ENCODE assay signal across 26 mouse cellular contexts in the genomic region with DNA sequence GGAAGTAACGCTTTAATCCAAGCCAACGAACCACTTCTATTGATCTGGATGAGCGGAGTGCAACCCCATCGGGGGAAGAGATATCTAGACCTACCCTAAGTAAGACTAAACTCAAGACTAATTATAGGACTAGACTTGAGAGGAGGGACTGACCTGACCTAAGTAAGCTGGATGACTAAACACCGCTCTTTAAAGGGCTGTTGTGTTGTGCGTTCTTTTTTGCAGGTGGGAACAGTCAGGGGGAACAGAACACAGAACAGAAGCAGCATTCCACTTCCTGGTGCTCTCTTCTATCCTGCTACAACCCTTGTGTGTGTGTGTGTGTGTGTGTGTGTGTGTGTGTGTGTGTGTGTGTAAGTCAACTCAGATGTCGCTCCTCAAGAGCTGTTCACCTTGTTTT. TPM values are rescaled to one million over a fixed set of nuclear protein-coding genes. Genes with fewer than 3 reads are reported as not detected.
DNase-seq lines count a peak whose midpoint lies in the region; ATAC-seq and TF ChIP-seq lines count a peak whose summit lies in the region.
"Had no signal": no experiment of that assay in that cellular context is flagged by ENCODE, and none has a peak within 500 bp of the region (broad histone marks: within the 10 kb centered on the region; RNA-seq: fewer than 3 reads in every experiment).

No protein-coding gene starts in this region.

- no peak for TF ChIP-seq EP300 in liver, postnatal 0 days (IDR thresholded peaks at IDR 0.05; ENCODE audit: low read depth)

- DNase-seq in liver, postnatal 0 days = no peak
- DNase-seq in liver, embryonic 11.5 days (ENCODE audit: low spot score) = no peak
- DNase-seq in thymus, adult 2 months = no peak
- DNase-seq in thymus, postnatal 36 days = no peak
- peak; percentile 33 to 37 for DNase-seq in B cell, adult 2 months
- DNase-seq in testis, postnatal 14 days (ENCODE audit: low spot score) = no peak
- DNase-seq: adrenal gland, adult 8-10 months; adrenal gland, postnatal 25 days; cerebellum, adult 18-20 months; cerebellum, adult 9-10 months; cerebellum, postnatal 14 days; forebrain, postnatal 0 days; gastrocnemius, adult 2 months; gastrocnemius, postnatal 14 days; heart, adult 2 months had no signal

- TF ChIP-seq POLR2A in thymus, adult 2 months (IDR thresholded peaks at IDR 0.05; ENCODE audit: control insufficient read depth, extremely low read depth, insufficient read depth, low read length, poor library complexity) = no peak
- no peak for TF ChIP-seq POLR2A in bone marrow, adult 2 months (IDR thresholded peaks at IDR 0.05; ENCODE audit: borderline replicate concordance, control insufficient read depth, low read depth, low read length)

- WGBS in liver, postnatal 0 days (ENCODE audit: insufficient replicate concordance) = 56% methylated on average over 7 of the region's 7 CpGs
- 67% methylated on average over 7 of the region's 7 CpGs for WGBS in liver, embryonic 11.5 days
- 67% methylated on average over 7 of the region's 7 CpGs for WGBS in thymus, adult 2 months
- WGBS in bone marrow, adult 2 months = 72% methylated on average over 7 of the region's 7 CpGs
- WGBS in midbrain, embryonic 16.5 days = 73% methylated on average over 7 of the region's 7 CpGs

- no peaks in the 10 kb centered on the region for H3K9me3 ChIP-seq in liver, postnatal 0 days (ENCODE audit: low read length)
- H3K9me3 ChIP-seq in liver, embryonic 11.5 days (ENCODE audit: control insufficient read depth, low read length) = no peaks in the 10 kb centered on the region
- no peaks in the 10 kb centered on the region for H3K9me3 ChIP-seq in midbrain, embryonic 16.5 days (replicated peaks; ENCODE audit: control insufficient read depth, low read length, poor library complexity, severe bottlenecking)
- H3K9me3 ChIP-seq: hindbrain, embryonic 12.5 days; hindbrain, embryonic 15.5 days had no signal

- no peaks in the 10 kb centered on the region for H3K27me3 ChIP-seq in liver, postnatal 0 days (ENCODE audit: insufficient read depth, low read length)
- H3K27me3 ChIP-seq in liver, embryonic 11.5 days (replicated peaks; ENCODE audit: control insufficient read depth, insufficient read depth, low read length) = no peaks in the 10 kb centered on the region; the same call in 1 of the 2 replicates
- H3K27me3 ChIP-seq in thymus, adult 2 months (ENCODE audit: control insufficient read depth, insufficient read depth, low read length) = no peaks in the 10 kb centered on the region
- H3K27me3 ChIP-seq in midbrain, embryonic 16.5 days (ENCODE audit: control insufficient read depth, insufficient read depth, low read depth, low read length) = no peaks in the 10 kb centered on the region
- H3K27me3 ChIP-seq: hindbrain, embryonic 15.5 days had no signal

- H3K4me3 ChIP-seq in liver, postnatal 0 days (ENCODE audit: low read depth, low read length) = no peak overlapping the region
- no peak overlapping the region for H3K4me3 ChIP-seq in liver, embryonic 11.5 days (ENCODE audit: low read depth, low read length)
- H3K4me3 ChIP-seq in thymus, adult 2 months (ENCODE audit: control insufficient read depth, insufficient read depth, low read length) = no peak overlapping the region
- no peak overlapping the region for H3K4me3 ChIP-seq in bone marrow, adult 2 months (replicated peaks; ENCODE audit: control insufficient read depth, low read depth, low read length)
- no peak overlapping the region for H3K4me3 ChIP-seq in midbrain, embryonic 16.5 days (ENCODE audit: low read depth, low read length)
- H3K4me3 ChIP-seq: gastrocnemius, adult 2 months; heart, adult 2 months; hindbrain, embryonic 12.5 days; hindbrain, embryonic 15.5 days had no signal

- TF ChIP-seq CTCF in liver, postnatal 0 days (IDR thresholded peaks at IDR 0.05; ENCODE audit: low read depth) = no peak
- no peak for TF ChIP-seq CTCF in thymus, adult 2 months (IDR thresholded peaks at IDR 0.05; ENCODE audit: borderline replicate concordance, control insufficient read depth, extremely low read depth, insufficient read depth, low read length, poor library complexity)
- TF ChIP-seq CTCF in bone marrow, adult 2 months (IDR thresholded peaks at IDR 0.05; ENCODE audit: control insufficient read depth, insufficient read depth, low read length) = no peak

- H3K27ac ChIP-seq in liver, postnatal 0 days (ENCODE audit: low read depth) = peak overlapping the region; percentile 76; the same call in 1 of the 2 replicates
- no peak overlapping the region for H3K27ac ChIP-seq in liver, embryonic 11.5 days (ENCODE audit: low read depth, low read length)
- peak overlapping the region; percentile 82 for H3K27ac ChIP-seq in thymus, adult 2 months (ENCODE audit: control insufficient read depth, insufficient read depth, low read length)
- peak overlapping the region; percentile 88 for H3K27ac ChIP-seq in bone marrow, adult 2 months (ENCODE audit: control insufficient read depth, insufficient read depth, low read depth, low read length, poor library complexity)
- H3K27ac ChIP-seq in midbrain, embryonic 16.5 days (ENCODE audit: low read length) = no peak overlapping the region
- H3K27ac ChIP-seq: gastrocnemius, adult 2 months; heart, adult 2 months; hindbrain, embryonic 12.5 days; hindbrain, embryonic 15.5 days had no signal

- ATAC-seq in liver, postnatal 0 days = peak; percentile 25; the same call in 1 of the 2 replicates
- ATAC-seq in liver, embryonic 11.5 days (replicated peaks; ENCODE audit: low FRiP score) = no peak
- no peak for ATAC-seq in midbrain, embryonic 16.5 days
- ATAC-seq: activated CD4-positive, CD25-positive, alpha-beta regulatory T cell, adult 4 months; CD4-positive, CD25-positive, alpha-beta regulatory T cell, adult 4 months; forebrain, embryonic 14.5 days; forebrain, postnatal 0 days had no signal

- H3K36me3 ChIP-seq in liver, postnatal 0 days (replicated peaks; ENCODE audit: insufficient read depth, low read length) = no peaks in the 10 kb centered on the region
- no peaks in the 10 kb centered on the region for H3K36me3 ChIP-seq in liver, embryonic 11.5 days (ENCODE audit: control insufficient read depth, insufficient read depth, low read length)
- H3K36me3 ChIP-seq in thymus, adult 2 months (ENCODE audit: control insufficient read depth, insufficient read depth, low read length) = peaks cover 23% of the 10 kb centered on the region
- no peaks in the 10 kb centered on the region for H3K36me3 ChIP-seq in midbrain, embryonic 16.5 days (ENCODE audit: control insufficient read depth, insufficient read depth, low read length)
- H3K36me3 ChIP-seq: hindbrain, embryonic 12.5 days; hindbrain, embryonic 15.5 days had no signal

- H3K4me1 ChIP-seq in liver, postnatal 0 days (ENCODE audit: insufficient read depth) = peaks cover 2% of the 10 kb centered on the region; the same call in 1 of the 2 replicates
- H3K4me1 ChIP-seq in liver, embryonic 11.5 days (replicated peaks; ENCODE audit: control insufficient read depth, insufficient read depth, low read length) = no peaks in the 10 kb centered on the region
- H3K4me1 ChIP-seq in thymus, adult 2 months (replicated peaks; ENCODE audit: control insufficient read depth, insufficient read depth, low read length) = peaks cover 58% of the 10 kb centered on the region
- H3K4me1 ChIP-seq in bone marrow, adult 2 months (ENCODE audit: control insufficient read depth, insufficient read depth, low read length) = peaks cover 1% of the 10 kb centered on the region; the same call in 1 of the 2 replicates
- no peaks in the 10 kb centered on the region for H3K4me1 ChIP-seq in midbrain, embryonic 16.5 days (ENCODE audit: control insufficient read depth, insufficient read depth, low read length)

- H3K4me2 ChIP-seq in liver, postnatal 0 days (ENCODE audit: low read depth, low read length) = no peak overlapping the region
- H3K4me2 ChIP-seq in liver, embryonic 11.5 days = no peak overlapping the region
- H3K4me2 ChIP-seq in midbrain, embryonic 16.5 days (ENCODE audit: low read length) = no peak overlapping the region
- H3K4me2 ChIP-seq: heart, embryonic 11.5 days; hindbrain, embryonic 12.5 days; hindbrain, embryonic 15.5 days had no signal

- no peak overlapping the region for H3K9ac ChIP-seq in liver, postnatal 0 days (replicated peaks)
- H3K9ac ChIP-seq in liver, embryonic 11.5 days (ENCODE audit: low read depth, low read length) = no peak overlapping the region
- H3K9ac ChIP-seq in midbrain, embryonic 16.5 days (ENCODE audit: low read depth, low read length) = no peak overlapping the region
- H3K9ac ChIP-seq: forebrain, postnatal 0 days; hindbrain, embryonic 12.5 days; hindbrain, embryonic 15.5 days had no signal

RNA-seq across cellular contexts. Expression of a gene that starts 45.4 kb away (rescaled TPM):
- 31.4 and 37.2 TPM in 2 replicates for polyA plus RNA-seq in liver, postnatal 0 days (2015; fragmentation: Nextera tagmentation; extraction: Ambion mirVana)
- 33.2 and 34.1 TPM in 2 replicates for polyA plus RNA-seq in liver, embryonic 11.5 days (2014; fragmentation: Nextera tagmentation; extraction: Ambion mirVana)
- polyA plus RNA-seq in thymus, adult 2 months (2012; rRNA removed) = 6.7 and 6.8 TPM in 2 replicates
- 0.85 TPM in 1 of 2 replicates, not detected in the other for polyA plus RNA-seq in bone marrow, adult 2 months (2011; ENCODE audit: insufficient read depth, insufficient read length, low replicate concordance, missing spikeins)
- 0.42 and 0.82 TPM in 2 replicates for polyA plus RNA-seq in midbrain, embryonic 16.5 days (2015; fragmentation: Nextera tagmentation; extraction: Ambion mirVana)
- polyA plus RNA-seq: C2C12 had no signal

RNA-seq across cellular contexts. Expression of a gene that starts 52.8 kb away (rescaled TPM):
- polyA plus RNA-seq in liver, postnatal 0 days (2015; fragmentation: Nextera tagmentation; extraction: Ambion mirVana) = 83.8 and 89.4 TPM in 2 replicates
- 99.4 and 100 TPM in 2 replicates for polyA plus RNA-seq in liver, embryonic 11.5 days (2014; fragmentation: Nextera tagmentation; extraction: Ambion mirVana)
- polyA plus RNA-seq in thymus, adult 2 months (2012; rRNA removed) = 70.5 and 96.7 TPM in 2 replicates
- polyA plus RNA-seq in bone marrow, adult 2 months (2011; ENCODE audit: insufficient read depth, insufficient read length, low replicate concordance, missing spikeins) = 25.3 and 33.9 TPM in 2 replicates
- 252 TPM in 2 replicates for polyA plus RNA-seq in midbrain, embryonic 16.5 days (2015; fragmentation: Nextera tagmentation; extraction: Ambion mirVana)

RNA-seq across cellular contexts. Expression of a gene that starts 54.3 kb away (rescaled TPM):
- 1.2 and 1.3 TPM in 2 replicates for polyA plus RNA-seq in liver, postnatal 0 days (2015; fragmentation: Nextera tagmentation; extraction: Ambion mirVana)
- 0.04 and 0.32 TPM in 2 replicates for polyA plus RNA-seq in liver, embryonic 11.5 days (2014; fragmentation: Nextera tagmentation; extraction: Ambion mirVana)
- 143 and 183 TPM in 2 replicates for polyA plus RNA-seq in thymus, adult 2 months (2012; rRNA removed)
- polyA plus RNA-seq in bone marrow, adult 2 months (2011; ENCODE audit: insufficient read depth, insufficient read length, low replicate concordance, missing spikeins) = 13.3 and 41.7 TPM in 2 replicates
- polyA plus RNA-seq in midbrain, embryonic 16.5 days (2015; fragmentation: Nextera tagmentation; extraction: Ambion mirVana) = not detected in 2 replicates
- polyA plus RNA-seq: C2C12; forebrain, embryonic 14.5 days; heart, embryonic 14.5 days; hindbrain, embryonic 12.5 days; hindbrain, embryonic 15.5 days had no signal

RNA-seq across cellular contexts. Expression of a gene that starts 59.3 kb away (rescaled TPM):
- polyA plus RNA-seq in liver, postnatal 0 days (2015; fragmentation: Nextera tagmentation; extraction: Ambion mirVana) = 0.65 and 1.1 TPM in 2 replicates
- polyA plus RNA-seq in liver, embryonic 11.5 days (2014; fragmentation: Nextera tagmentation; extraction: Ambion mirVana) = 0.40 and 0.42 TPM in 2 replicates
- 1.1 and 1.2 TPM in 2 replicates for polyA plus RNA-seq in thymus, adult 2 months (2012; rRNA removed)
- 2.2 and 6.5 TPM in 2 replicates for polyA plus RNA-seq in bone marrow, adult 2 months (2011; ENCODE audit: insufficient read depth, insufficient read length, low replicate concordance, missing spikeins)
- 0.15 TPM in 1 of 2 replicates, not detected in the other for polyA plus RNA-seq in midbrain, embryonic 16.5 days (2015; fragmentation: Nextera tagmentation; extraction: Ambion mirVana)
- polyA plus RNA-seq: C2C12; embryonic facial prominence, embryonic 14.5 days; forebrain, embryonic 14.5 days; forebrain, postnatal 0 days; heart, adult 2 months had no signal

Comparison
In these comparisons a context has a peak if more than half of its experiments do, and no peak if none do; other contexts are left out.
1. H3K27ac ChIP-seq: peak in liver, postnatal 0 days (single experiment), thymus, adult 2 months (single experiment) and bone marrow, adult 2 months (single experiment); none in liver, embryonic 11.5 days (single experiment) and midbrain, embryonic 16.5 days (single experiment).
2. DNase-seq: peak in B cell, adult 2 months (2 of 2); none in liver, postnatal 0 days (single experiment), liver, embryonic 11.5 days (single experiment), thymus, adult 2 months (single experiment), thymus, postnatal 36 days (0 of 2) and testis, postnatal 14 days (single experiment).